Mouse (Mus musculus) B cell, adult (primary cell): Measurements from ENCODE around the gene Klhdc4. TPM values are rescaled to one million over a fixed set of nuclear protein-coding genes. Genes with fewer than 3 reads are reported as not detected.

Experiments used
- total RNA-seq: library from RNA; stranded (reverse); gene quantifications from 4 replicates; pipeline ENCODE4 v1.2.4, GENCODE M21; 2023; ENCODE audit not compliant: inconsistent age

Gene Klhdc4
- 51.9 to 61.9 TPM (median 56.8 TPM) in 4 replicates for total RNA-seq

GRCm38 (mm10) chr8:121829048-121829776 lies at the start of gene Klhdc4:
Gene Klhdc4 (minus strand): TSS chr8:121829569.

Other genes starting within 250 kb of the Klhdc4 start
- 207 to 221 TPM (median 211 TPM) in 4 replicates for gene Map1lc3b, start 239.2 kb downstream of the Klhdc4 start, total RNA-seq
- gene Zcchc14, start 176.7 kb downstream of the Klhdc4 start, total RNA-seq, result 0.45 TPM in 1 of 4 replicates, not detected in the others
- gene Jph3, start 99.9 kb downstream of the Klhdc4 start, total RNA-seq, result not detected in 4 replicates
- gene Slc7a5, start 78.1 kb upstream of the Klhdc4 start, total RNA-seq, result 27.2 to 37.2 TPM (median 31.1 TPM) in 4 replicates
- not detected in 4 replicates for gene Car5a, start 115.3 kb upstream of the Klhdc4 start, total RNA-seq
- 77.9 to 92.3 TPM (median 85.3 TPM) in 4 replicates for gene Banp, start 120.2 kb upstream of the Klhdc4 start, total RNA-seq